Mouse (Mus musculus) cerebellum, adult 8-10 months (tissue): ENCODE data around the gene Soat1.
"Not testable (repeated sequence)": the region's sequence is repeated elsewhere in the genome, so short reads cannot be mapped to it uniquely, and the experiment has no call there.

Source experiments
- DNase-seq: peaks from one replicate; pipeline ENCODE4 v3.0.0; 2022

Soat1 gene

GRCm38 (mm10) chr1:156423493-156423892, 50.6 kb downstream of the Soat1 start:
- no peak for DNase-seq

DNA sequence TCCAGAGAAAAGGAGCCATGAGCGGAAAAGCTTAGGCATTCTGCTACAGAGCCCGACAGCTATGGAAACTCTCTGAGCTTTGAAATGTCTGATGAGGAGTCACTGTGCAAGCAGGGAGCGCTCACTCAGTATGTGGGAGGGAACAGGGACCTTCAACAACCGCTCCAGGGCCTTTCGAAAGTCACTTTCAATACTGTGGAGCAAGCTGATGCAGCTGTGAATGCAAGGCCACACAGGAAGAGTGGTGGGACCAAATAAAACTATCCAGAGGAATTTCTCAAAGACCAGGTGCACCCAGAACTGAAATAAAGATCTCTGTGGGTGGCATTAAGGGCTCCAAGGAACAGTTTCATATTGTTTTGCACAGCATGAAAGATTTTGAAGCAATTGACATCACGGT, 51.3 kb downstream of the Soat1 start:
- no peak for DNase-seq

DNA sequence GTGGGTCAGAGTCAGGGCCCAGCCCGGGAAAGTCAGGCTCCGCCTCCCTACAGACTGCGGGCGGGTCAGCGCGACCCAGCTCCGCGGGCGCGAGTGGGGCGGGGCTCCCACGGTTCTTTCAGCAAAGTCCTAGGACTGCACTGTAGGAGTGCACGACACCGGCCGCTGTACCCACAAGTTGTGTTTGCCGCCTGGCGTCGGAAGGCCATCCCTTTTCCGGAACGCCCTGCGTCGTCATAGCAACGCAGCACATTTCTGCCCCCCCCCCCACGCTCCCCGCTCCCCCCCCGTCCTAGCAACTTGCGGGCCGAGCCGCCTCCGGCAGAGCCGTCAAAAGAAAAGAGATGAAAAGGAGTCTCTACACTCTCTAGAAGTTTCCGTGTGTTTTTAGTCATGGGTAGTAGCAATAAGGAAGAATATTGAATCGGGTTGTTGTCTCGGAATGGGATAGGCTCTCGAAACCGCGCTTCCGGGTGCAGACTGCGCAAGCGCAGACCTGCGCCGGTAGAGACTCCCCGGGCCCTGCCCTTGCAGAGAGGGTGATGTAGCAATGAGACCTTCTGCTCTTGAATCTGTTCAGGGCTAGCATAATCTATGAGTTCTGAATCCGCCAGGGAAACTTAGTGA, 53.3 kb downstream of the Soat1 start, which contains the start of gene Axdnd1:
TSS of gene Axdnd1 (minus strand) at position 489 of the 627 bp plus-strand sequence.
- DNase-seq, result peak; percentile 83

DNA sequence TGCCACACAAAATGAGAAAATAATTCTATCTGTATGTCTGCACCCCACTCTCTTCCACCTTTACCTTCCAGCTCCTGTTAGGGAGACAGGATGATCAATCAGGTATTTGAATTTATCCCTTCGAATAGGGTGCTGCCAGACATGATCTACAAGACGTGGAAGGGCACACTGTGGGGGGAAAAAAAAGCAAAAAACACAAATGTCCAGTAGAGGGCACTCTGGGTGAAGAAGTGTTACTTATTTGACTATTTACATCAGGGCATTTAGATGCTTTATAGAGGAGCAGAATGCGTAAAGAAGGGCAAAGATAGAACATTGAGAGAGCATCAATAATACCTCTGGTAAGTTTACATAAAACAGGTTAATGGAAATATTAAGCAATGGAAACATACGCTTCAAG, 56.0 kb downstream of the Soat1 start:
- DNase-seq, result peak; percentile 11

DNA sequence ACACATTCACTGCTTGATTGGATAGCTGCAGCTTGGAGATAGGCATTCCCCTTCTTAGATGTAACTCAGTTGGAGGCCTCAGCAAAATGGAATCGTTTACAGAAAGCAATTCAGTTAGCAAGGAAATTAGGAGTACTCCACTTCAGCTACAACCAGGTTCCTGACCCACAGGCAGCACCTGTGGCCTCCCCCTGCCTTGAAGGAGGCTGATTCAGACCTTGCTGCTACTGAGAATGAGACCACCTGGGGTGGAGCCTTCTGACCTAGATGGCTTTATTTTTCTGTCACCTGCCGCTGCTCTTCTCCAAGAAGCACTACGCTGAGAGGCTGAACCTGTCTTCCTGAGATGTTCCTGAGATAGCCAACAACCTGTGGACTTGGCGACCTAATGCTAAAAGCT, 65.6 kb downstream of the Soat1 start:
- no peak for DNase-seq

DNA sequence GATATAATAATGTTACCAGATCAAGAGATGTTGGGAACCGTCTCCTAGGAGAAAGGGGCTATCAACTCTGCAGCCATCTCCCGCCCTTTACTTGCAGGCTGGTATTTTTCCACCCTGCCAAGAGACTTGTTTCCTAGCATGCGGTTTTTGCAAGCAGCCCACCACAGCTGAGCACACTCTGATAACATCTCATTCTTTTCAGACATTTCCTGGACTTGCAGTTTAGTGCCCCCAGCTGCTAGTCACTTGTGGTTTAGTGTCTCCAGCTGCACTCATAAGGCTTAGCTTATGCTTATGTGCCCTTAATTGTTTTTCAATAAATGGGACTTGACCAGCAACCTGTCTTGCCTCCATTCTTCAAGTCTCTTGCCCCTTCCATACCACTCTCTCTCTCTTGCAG, 66.1 kb downstream of the Soat1 start:
- no peak for DNase-seq

- DNase-seq, result peak; percentile 8
Measured at GRCm38 (mm10) chr1:156403251-156403650, 70.9 kb downstream of the Soat1 start.

GRCm38 (mm10) chr1:156402491-156402890, 71.6 kb downstream of the Soat1 start:
- DNase-seq, result no peak

GRCm38 (mm10) chr1:156400159-156400558, 74.0 kb downstream of the Soat1 start:
- not testable (repeated sequence) for DNase-seq

DNA sequence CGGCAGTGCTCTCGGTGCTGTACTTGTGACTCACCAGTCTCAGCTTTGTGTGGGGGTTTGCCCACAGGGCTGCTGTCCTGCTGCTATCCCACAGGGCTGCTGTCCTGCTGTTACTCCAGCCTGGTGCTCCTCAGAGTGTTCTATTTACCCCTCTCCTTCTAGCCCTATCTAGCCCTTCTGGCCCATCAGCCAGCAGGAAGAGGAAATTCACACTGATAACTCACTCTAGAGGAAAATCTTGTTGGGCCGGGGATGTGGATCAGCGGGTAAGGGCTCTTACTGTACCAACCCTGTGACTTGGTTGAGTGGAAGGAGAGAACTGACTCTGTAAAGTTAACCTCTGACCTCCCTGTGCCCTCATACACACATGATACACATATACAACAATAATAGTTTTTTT, 81.0 kb downstream of the Soat1 start:
- DNase-seq, result no peak

DNA sequence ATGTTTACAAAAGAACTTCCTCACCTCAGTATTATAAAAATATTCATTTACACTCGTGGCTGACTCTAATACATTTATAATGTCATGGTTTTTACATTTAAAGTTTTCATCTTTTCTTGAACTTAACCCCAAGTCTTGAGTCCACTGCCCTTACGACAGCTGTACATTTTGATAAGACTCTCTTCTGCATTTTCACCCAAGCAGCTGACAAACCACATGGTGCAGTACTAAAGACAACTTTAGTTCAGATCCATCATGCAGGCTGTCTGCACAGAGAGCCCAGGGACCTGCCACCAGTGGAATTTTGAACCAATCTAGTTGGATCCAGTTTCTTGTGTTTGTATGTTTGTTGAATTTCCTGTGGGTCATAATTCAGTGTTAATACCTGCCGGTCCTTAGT, 87.3 kb downstream of the Soat1 start:
- no peak for DNase-seq

- DNase-seq, result no peak
Measured at GRCm38 (mm10) chr1:156386232-156386631, 87.9 kb downstream of the Soat1 start.

DNA sequence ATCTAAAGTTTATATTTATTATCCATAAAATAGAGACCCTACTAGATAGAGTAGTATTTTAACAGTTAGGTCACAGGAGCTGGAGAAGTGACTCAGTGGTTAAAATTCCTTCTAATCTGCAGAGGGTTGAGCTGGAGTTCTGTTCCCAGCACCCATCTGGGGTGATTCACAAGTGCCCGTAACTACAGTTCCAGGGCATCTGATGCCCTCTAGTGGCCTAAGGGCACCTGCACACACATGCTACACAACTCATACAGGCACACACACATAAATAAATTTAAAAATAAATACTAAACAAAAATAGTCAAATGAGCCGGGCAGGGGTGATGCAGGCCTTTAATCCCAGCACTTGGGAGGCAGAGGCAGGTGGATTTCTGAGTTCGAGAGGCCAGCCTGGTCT, 92.9 kb downstream of the Soat1 start:
- DNase-seq, result no peak
